Mouse (Mus musculus) CD8-positive naive resting alpha-beta T cell, adult 2 months (primary cell): ENCODE measurements around the gene Nt5c1a.

ENCODE experiments used
- DNase-seq, 2 experiments: peaks; one replicate each; pipeline ENCODE4 v3.0.0; 2022; ENCODE audit warnings: low read depth in 2 of 2, low spot score in 2 of 2

The Nt5c1a gene

GRCm38 (mm10) chr4:123211453-123211852 is 10.1 kb downstream of the Nt5c1a start:
- DNase-seq, result no peak

- DNase-seq, result no peak
Measured at GRCm38 (mm10) chr4:123212330-123212729, 11.0 kb downstream of the Nt5c1a start.

- DNase-seq, result no peak
Measured at GRCm38 (mm10) chr4:123213975-123214374, 12.7 kb downstream of the Nt5c1a start.

GRCm38 (mm10) chr4:123215367-123215766 is 14.1 kb downstream of the Nt5c1a start:
- DNase-seq, result no peak

GRCm38 (mm10) chr4:123216782-123217181 is 15.5 kb downstream of the Nt5c1a start:
- peak in 1 of 2 experiments; percentile 20 for DNase-seq

- peak; percentile 16 to 48 for DNase-seq
Measured at GRCm38 (mm10) chr4:123219720-123220357, 18.5 kb downstream of the Nt5c1a start.

GRCm38 (mm10) chr4:123220637-123221036 is 19.3 kb downstream of the Nt5c1a start:
- no peak for DNase-seq

- peak in 1 of 2 experiments; percentile 34 for DNase-seq
Measured at GRCm38 (mm10) chr4:123223309-123223708, 22.0 kb downstream of the Nt5c1a start.

GRCm38 (mm10) chr4:123225718-123226403 is 24.6 kb downstream of the Nt5c1a start:
- no peak for DNase-seq

- no peak for DNase-seq
Measured at GRCm38 (mm10) chr4:123227707-123228106, 26.4 kb downstream of the Nt5c1a start.

GRCm38 (mm10) chr4:123228270-123228669 is 27.0 kb downstream of the Nt5c1a start:
- no peak for DNase-seq

GRCm38 (mm10) chr4:123229166-123229565 is 27.9 kb downstream of the Nt5c1a start:
- DNase-seq, result no peak

GRCm38 (mm10) chr4:123232841-123233240 is 31.5 kb downstream of the Nt5c1a start:
- DNase-seq, result no peak

GRCm38 (mm10) chr4:123233492-123234084 is 32.3 kb downstream of the Nt5c1a start, which contains the start of gene Heyl:
Heyl (plus strand) TSS chr4:123233556.
- no peak for DNase-seq

- no peak for DNase-seq
Measured at GRCm38 (mm10) chr4:123235835-123236430, 34.6 kb downstream of the Nt5c1a start.

GRCm38 (mm10) chr4:123236431-123237031 is 35.2 kb downstream of the Nt5c1a start:
- no peak for DNase-seq

GRCm38 (mm10) chr4:123237386-123238266 is 36.3 kb downstream of the Nt5c1a start:
- DNase-seq, result no peak

- DNase-seq, result no peak
Measured at GRCm38 (mm10) chr4:123239361-123240203, 38.3 kb downstream of the Nt5c1a start.

- no peak for DNase-seq
Measured at GRCm38 (mm10) chr4:123246221-123246620, 44.9 kb downstream of the Nt5c1a start.

- no peak for DNase-seq
Measured at GRCm38 (mm10) chr4:123246651-123247050, 45.3 kb downstream of the Nt5c1a start.
